Mouse (Mus musculus): ENCODE measurements around the gene Mrpl53.

DNA sequence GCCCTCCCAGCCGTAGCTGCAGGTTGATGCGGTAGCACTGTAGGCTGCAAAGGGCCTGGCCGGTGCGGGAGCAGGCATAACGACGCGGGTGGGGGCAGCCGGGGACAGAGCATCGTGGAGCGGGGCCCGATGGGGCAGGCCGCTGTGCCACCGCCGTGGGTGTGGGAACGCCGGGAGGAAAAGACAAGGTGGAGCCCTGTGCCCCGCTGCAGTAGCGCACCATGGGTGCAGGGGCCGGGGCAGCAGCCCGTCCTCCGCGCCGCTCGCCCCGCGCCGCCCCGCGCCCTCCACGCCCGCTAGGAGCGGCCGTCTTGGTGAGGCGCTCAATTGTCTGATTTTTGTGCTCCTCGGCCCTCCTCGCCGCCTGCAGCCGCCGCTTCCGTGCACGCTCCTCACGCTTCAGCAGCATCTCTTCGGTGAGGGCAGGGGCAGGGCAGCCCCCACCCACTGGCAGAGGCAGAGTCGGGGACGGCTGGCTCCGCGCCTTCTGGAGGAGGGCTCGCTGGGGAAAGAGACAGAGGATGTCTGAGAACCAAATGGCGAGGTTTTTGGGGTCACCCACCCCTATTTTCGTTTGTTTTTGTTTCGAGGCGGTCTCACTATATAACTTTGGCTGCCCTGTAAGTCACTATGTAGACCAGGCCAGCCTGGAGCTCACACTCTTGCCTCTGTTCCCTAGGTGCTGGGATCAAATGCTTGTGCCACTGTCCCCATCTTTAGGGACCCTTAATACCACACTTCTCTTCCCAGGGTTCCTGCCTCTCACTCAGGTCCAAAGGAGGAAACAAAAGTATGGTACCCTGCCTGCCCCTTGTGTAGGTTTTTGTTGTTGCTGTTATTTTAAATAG lies 13.2 kb downstream of the Mrpl53 start:
- no peak for TF ChIP-seq FOSL1 (IDR thresholded peaks at IDR 0.05; ENCODE audit: insufficient read depth, low read length, poor library complexity, severe bottlenecking)
- no peak for TF ChIP-seq MAX (IDR thresholded peaks at IDR 0.05)

All from C2C12 (cell line).